Mouse (Mus musculus): ENCODE results near the gene Upk1b. TPM values are rescaled to one million over a fixed set of nuclear protein-coding genes. Genes with fewer than 3 reads are reported as not detected.
"Not testable (repeated sequence)": the region's sequence is repeated elsewhere in the genome, so short reads cannot be mapped to it uniquely, and the experiment has no call there.

Upk1b gene
- polyA plus RNA-seq (2015; fragmentation: Nextera tagmentation; extraction: Ambion mirVana): 0.56 and 0.72 TPM in 2 replicates

DNA sequence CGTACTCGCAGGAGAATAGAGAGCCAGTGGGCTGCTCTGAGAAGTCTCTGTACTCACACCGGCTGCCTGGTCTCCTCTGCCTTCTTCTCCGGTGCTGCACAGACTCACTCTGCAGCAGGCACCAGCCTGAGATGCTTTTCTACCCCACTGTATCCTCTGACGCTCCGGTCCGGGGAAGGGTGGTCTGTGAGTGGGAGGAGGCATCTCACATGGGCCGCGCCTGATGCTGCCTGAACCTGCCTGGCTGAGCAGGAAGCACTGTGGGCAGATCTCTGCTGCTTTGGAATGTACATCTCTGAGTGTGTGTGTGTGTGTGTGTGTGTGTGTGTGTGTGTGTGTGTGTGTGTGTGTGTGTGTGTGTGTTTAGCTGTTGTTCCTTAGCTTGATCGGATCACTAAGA is at the start of gene Upk1b:
TSS of gene Upk1b (minus strand) at position 238 of the 400 bp plus-strand sequence.
- 45% methylated on average over 10 of the region's 10 CpGs for WGBS
- no peaks in the 10 kb centered on the region for H3K4me1 ChIP-seq (replicated peaks)
- H3K36me3 ChIP-seq: no peaks in the 10 kb centered on the region
- no peaks in the 10 kb centered on the region for H3K27me3 ChIP-seq
- no peak within 1 kb of the TSS for H3K27ac ChIP-seq (replicated peaks)
- no peak for ATAC-seq (ENCODE audit: low FRiP score, low read depth)
- no peaks in the 10 kb centered on the region for H3K9me3 ChIP-seq
- no peak within 1 kb of the TSS for H3K4me2 ChIP-seq
- H3K4me3 ChIP-seq: no peak within 1 kb of the TSS
- H3K9ac ChIP-seq: no peak within 1 kb of the TSS

DNA sequence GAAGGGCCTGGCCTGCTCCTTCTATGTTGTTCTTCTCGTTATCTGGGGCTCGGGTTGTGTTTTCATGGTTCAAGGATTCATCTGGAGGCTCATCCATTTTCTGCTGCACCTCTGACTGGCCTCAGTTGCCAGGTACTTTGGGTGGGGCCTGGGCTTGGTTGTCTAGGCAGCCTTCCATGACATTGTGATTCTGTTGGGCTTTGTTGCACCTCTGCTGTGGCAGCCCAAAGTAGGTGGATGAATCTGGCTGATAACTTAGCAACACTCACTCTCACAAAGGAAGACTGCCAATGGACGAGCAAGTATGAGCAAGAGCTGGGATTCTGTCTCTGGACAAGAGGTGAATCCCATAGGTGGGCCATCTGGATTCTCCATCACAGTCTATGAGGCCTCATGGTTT is 28.5 kb upstream of the Upk1b start, which contains the start of gene 4930435E12Rik:
TSS of gene 4930435E12Rik (minus strand) at position 101 of the 400 bp plus-strand sequence.
- 86% methylated on average over 3 of the region's 3 CpGs for WGBS
- H3K36me3 ChIP-seq: no peaks in the 10 kb centered on the region
- H3K4me2 ChIP-seq: no peak within 1 kb of the TSS
- ATAC-seq (ENCODE audit: low FRiP score, low read depth): no peak
- no peak within 1 kb of the TSS for H3K4me3 ChIP-seq
- H3K9me3 ChIP-seq: no peaks in the 10 kb centered on the region
- no peak within 1 kb of the TSS for H3K27ac ChIP-seq (replicated peaks)
- H3K4me1 ChIP-seq (replicated peaks): no peaks in the 10 kb centered on the region
- no peak within 1 kb of the TSS for H3K9ac ChIP-seq
- H3K27me3 ChIP-seq: no peaks in the 10 kb centered on the region

DNA sequence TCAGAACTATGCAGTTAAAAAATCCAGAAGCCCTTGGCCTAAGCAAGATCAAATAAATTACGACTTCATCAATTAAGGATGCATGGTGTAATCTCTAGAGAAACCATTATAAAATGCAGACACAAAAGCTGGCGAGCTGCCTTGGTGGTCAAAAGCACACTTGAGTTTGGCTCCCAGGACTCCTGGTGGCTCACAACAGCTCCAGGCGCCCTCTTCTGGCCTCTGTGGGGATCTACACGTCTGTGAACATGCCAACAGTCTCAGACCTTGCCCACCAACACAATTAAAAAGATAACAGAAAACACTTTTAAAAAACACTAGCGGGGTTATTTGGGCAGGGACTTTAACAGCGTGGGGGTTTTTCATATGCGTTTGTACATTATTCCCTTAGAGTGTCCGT is 12.4 kb upstream of the Upk1b start:
- Histone ChIP-seq H3K9me3 (no peaks in the 10 kb centered on the region), H3K4me2 (no peak overlapping the region), H3K27me3 (no peaks in the 10 kb centered on the region), H3K9ac (no peak overlapping the region), H3K36me3 (no peaks in the 10 kb centered on the region), H3K4me3 (no peak overlapping the region), H3K4me1 (replicated peaks) (peaks cover 9% of the 10 kb centered on the region), H3K27ac (replicated peaks) (no peak overlapping the region)
- 35% methylated on average over 8 of the region's 8 CpGs for WGBS
- no peak for ATAC-seq (ENCODE audit: low FRiP score, low read depth)

DNA sequence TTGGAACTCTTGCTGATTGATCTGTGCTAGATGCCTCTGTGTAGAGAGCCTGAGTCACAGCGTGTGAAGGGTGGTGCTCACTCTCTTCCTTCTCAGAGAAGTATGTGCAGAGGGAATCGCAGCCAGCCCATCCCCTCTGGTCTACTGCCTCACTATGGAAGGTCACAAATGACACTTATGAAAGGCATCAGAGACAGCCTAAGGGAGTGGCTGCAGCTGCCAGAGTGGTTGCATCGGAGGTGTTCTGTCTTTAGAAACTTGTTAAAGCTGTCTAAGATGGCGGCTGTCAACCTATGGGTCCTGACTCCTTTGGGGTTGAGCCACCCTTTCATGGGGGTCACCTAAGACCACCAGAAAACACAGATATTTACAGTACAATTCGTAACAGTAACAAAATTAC is 10.1 kb upstream of the Upk1b start:
- no peaks in the 10 kb centered on the region for H3K36me3 ChIP-seq
- ATAC-seq (ENCODE audit: low FRiP score, low read depth): no peak
- WGBS: 86% methylated on average over 5 of the region's 5 CpGs

DNA sequence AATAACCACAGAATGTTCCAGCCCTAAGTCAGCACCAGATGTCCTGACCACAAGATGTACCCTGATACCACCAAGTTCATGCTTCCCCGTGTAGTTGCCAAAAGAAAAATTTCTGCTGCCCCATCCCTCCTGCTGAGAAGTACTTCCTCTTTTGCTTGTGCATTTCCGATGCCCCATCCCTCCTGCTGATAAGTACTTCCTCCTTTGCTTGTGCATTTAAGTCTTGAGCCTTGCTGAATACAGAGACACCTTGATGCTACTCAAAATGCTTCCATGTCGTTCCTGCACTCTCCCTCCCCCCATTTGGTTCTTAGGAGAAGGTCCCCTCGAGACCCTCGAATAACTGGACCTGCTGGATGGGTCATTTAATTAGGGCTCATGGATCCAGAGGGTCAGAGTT is 7.7 kb upstream of the Upk1b start:
- H3K4me3 ChIP-seq; H3K9ac ChIP-seq; H3K36me3 ChIP-seq; H3K9me3 ChIP-seq; H3K27ac ChIP-seq (replicated peaks); H3K27me3 ChIP-seq; H3K4me2 ChIP-seq; ATAC-seq (ENCODE audit: low FRiP score, low read depth); H3K4me1 ChIP-seq (replicated peaks): not testable (repeated sequence)
- WGBS: 84% methylated on average over 5 of the region's 5 CpGs

More for the DNA sequence above, 10.1 kb upstream of the Upk1b start:
- no peak overlapping the region for H3K9ac ChIP-seq
- H3K27me3 ChIP-seq: no peaks in the 10 kb centered on the region
- no peak overlapping the region for H3K27ac ChIP-seq (replicated peaks)
- H3K4me1 ChIP-seq (replicated peaks): no peaks in the 10 kb centered on the region
- H3K4me2 ChIP-seq: no peak overlapping the region
- no peak overlapping the region for H3K4me3 ChIP-seq
- H3K9me3 ChIP-seq: no peaks in the 10 kb centered on the region

DNA sequence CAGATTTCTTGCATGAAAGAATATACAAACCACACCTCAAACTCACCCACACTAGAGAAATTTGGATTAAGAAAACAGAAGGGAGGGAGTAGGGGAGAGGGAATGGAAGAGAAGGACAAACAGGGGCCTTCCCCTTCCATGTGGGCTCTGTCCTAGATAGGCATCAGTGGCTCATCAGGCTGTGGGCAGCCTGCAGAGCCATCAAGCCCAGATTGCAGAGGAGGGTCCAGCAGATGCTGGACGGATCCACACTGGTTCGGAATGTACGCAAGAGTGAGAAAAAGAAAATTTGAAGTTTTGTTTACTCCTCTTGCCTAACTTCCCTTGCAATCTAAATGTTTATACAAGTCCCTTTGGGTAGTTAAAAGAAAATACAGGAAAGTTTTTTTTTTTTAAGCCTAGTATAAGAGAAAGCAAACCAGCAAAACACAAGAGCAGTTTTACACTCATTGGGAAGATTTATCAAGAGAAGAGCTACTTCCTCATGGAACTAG is 1.1 kb downstream of the Upk1b start:
- no peaks in the 10 kb centered on the region for H3K27me3 ChIP-seq
- H3K9me3 ChIP-seq: no peaks in the 10 kb centered on the region
- H3K36me3 ChIP-seq: no peaks in the 10 kb centered on the region
- 88% methylated on average over 3 of the region's 3 CpGs for WGBS
- no peak overlapping the region for H3K4me3 ChIP-seq
- no peak overlapping the region for H3K4me2 ChIP-seq
- H3K4me1 ChIP-seq (replicated peaks): no peaks in the 10 kb centered on the region
- H3K27ac ChIP-seq (replicated peaks): no peak overlapping the region
- H3K9ac ChIP-seq: no peak overlapping the region
- ATAC-seq (ENCODE audit: low FRiP score, low read depth): no peak

DNA sequence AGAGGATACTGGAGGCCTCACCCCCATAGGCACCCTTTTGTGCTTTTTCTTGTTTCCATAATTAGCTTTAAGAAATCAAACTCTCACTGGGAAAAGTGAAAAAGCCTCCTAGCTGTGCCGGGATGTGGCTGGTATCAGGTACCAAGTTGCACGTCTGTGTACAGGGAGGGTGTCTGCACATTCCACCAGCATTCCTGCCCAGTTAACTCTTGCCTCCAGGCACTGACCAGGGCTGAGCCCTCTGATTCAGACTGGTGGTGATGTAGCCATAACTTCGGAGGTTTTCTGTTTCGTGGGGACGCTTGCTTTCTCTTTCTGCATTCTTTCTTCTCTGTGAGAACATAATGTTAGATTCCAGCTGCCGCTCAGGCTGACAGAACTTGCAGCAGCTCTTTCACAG is 7.0 kb downstream of the Upk1b start:
- Histone ChIP-seq H3K27me3 (no peaks in the 10 kb centered on the region), H3K27ac (replicated peaks) (no peak overlapping the region), H3K4me1 (replicated peaks) (no peaks in the 10 kb centered on the region), H3K36me3 (no peaks in the 10 kb centered on the region), H3K4me2 (no peak overlapping the region), H3K9me3 (no peaks in the 10 kb centered on the region), H3K9ac (no peak overlapping the region), H3K4me3 (no peak overlapping the region)
- 84% methylated on average over 6 of the region's 6 CpGs for WGBS
- ATAC-seq (ENCODE audit: low FRiP score, low read depth): no peak

DNA sequence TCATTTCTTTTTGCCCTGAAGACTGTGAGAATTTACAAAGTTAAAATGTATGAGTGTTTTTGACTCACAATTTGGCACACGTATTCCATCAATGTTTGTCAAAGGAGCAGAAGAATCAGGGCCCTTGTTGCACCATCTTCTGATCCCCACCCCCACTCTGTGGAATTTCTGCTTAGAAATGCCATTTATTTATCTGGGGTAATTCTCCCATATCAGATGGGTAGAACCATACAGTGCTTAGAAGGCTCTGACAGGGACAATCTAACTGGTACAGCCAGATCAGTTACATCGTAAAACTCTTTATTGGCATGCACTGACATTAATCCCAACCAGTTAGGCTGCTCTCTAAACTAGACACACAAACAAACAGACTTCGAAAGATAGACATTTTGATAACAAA is 10.2 kb downstream of the Upk1b start:
- H3K4me2 ChIP-seq: no peak overlapping the region
- WGBS: 91% methylated on average over 3 of the region's 3 CpGs
- H3K4me3 ChIP-seq: no peak overlapping the region
- no peak for ATAC-seq (ENCODE audit: low FRiP score, low read depth)
- H3K27ac ChIP-seq (replicated peaks): no peak overlapping the region
- H3K4me1 ChIP-seq (replicated peaks): no peaks in the 10 kb centered on the region
- no peaks in the 10 kb centered on the region for H3K27me3 ChIP-seq
- no peak overlapping the region for H3K9ac ChIP-seq
- H3K9me3 ChIP-seq: no peaks in the 10 kb centered on the region
- H3K36me3 ChIP-seq: no peaks in the 10 kb centered on the region

DNA sequence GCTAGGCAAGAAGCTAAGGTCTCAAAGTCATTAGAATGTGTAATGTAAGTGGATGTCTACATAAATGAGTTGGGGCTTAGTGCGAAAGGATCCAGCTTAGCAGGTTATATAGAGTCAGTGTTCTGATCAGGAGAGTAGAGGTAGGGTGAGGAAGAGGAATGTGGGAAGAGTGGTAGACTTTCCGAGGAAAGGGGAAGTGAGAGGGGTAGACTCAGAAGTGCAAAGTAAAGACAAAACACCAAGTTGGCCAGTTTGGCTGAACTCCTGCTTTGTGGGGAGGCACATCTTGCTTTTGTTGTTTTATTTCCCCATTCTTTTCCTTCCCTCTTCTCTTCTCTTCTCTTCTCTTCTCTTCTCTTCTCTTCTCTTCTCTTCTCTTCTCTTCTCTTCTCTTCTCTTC is 11.1 kb downstream of the Upk1b start:
- no peak for ATAC-seq (ENCODE audit: low FRiP score, low read depth)

DNA sequence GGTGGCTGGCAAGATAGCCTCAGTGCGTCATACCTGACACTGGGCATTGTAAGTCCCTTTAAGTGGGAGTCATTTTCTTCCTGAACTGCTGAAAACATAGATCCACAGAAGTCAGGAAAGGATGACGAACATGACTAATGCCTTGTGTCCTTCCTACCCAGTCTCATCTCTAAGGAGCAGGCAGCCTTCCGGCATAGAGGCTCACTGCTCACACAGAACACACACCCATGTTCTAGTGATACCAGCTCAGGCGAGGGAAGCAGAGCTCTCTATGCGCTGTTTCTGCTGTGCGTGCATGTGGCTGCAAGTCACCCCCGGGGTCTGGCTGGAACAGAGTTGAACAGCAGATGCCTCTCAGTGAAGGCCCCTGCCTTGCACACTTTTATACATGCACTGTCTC is 14.8 kb downstream of the Upk1b start:
- Histone ChIP-seq H3K36me3 (no peaks in the 10 kb centered on the region), H3K27ac (replicated peaks) (no peak overlapping the region), H3K4me2 (no peak overlapping the region), H3K9ac (no peak overlapping the region), H3K9me3 (no peaks in the 10 kb centered on the region), H3K4me3 (no peak overlapping the region), H3K4me1 (replicated peaks) (no peaks in the 10 kb centered on the region), H3K27me3 (no peaks in the 10 kb centered on the region)
- no peak for ATAC-seq (ENCODE audit: low FRiP score, low read depth)
- WGBS: 74% methylated on average over 7 of the region's 7 CpGs

More for the DNA sequence above, 11.1 kb downstream of the Upk1b start:
- Histone ChIP-seq H3K36me3 (no peaks in the 10 kb centered on the region), H3K9ac (no peak overlapping the region), H3K4me1 (replicated peaks) (no peaks in the 10 kb centered on the region), H3K27ac (replicated peaks) (no peak overlapping the region), H3K4me3 (no peak overlapping the region), H3K9me3 (no peaks in the 10 kb centered on the region), H3K27me3 (no peaks in the 10 kb centered on the region), H3K4me2 (no peak overlapping the region)
- 85% methylated on average over 2 of the region's 2 CpGs for WGBS

DNA sequence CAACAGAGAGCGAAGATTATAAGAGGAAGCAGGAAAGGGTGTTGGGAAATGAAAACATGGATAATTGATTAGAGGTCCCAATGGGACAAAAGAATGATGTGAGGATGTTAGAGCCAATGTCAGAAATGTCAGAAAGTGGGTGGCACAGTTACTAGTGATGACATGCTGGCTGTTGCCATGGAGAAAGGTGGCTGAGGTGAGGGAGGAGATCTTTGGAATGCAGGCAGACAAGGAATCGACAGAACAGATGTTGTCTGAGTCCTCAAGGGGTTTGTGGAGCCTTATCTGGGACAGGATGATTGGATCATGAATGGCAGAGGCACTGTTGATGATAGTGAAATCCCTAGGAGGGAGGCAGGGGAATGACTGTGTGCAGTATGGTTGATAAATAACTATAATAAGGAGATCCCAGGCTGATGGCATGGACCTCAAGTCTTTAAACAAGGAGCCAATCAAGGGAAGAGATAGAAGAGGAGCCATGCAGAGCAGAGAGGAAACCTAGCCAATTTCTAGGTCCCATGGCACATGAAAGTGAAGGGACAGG is 17.5 kb downstream of the Upk1b start:
- Histone ChIP-seq H3K9ac (no peak overlapping the region), H3K27ac (replicated peaks) (no peak overlapping the region), H3K4me3 (no peak overlapping the region), H3K9me3 (no peaks in the 10 kb centered on the region), H3K27me3 (no peaks in the 10 kb centered on the region), H3K4me2 (no peak overlapping the region), H3K4me1 (replicated peaks) (no peaks in the 10 kb centered on the region), H3K36me3 (no peaks in the 10 kb centered on the region)
- ATAC-seq (ENCODE audit: low FRiP score, low read depth): peak; percentile 51; the same call in 1 of the 2 replicates
- WGBS: 36% methylated on average over 2 of the region's 2 CpGs

DNA sequence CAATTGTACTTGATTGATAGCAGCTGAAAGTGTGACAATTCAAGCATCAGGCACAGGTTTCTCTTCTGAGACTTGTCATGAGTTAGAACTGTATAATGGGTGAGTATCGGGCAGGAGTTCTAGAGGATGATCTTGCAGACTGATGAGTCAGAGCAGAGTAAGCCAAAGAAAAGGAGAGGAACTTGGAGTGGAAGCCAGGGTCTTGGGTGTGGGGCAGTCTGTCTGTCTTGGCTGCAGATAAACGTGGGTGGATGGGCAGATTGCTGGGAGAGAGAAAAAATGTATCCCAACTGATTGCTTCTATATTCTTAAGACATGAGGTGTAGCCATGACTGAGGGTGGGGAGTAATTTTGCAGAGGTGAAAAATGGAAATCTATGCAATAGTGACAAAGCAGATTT is 18.2 kb downstream of the Upk1b start:
- no peak for ATAC-seq (ENCODE audit: low FRiP score, low read depth)
- no peaks in the 10 kb centered on the region for H3K36me3 ChIP-seq
- no peak overlapping the region for H3K27ac ChIP-seq (replicated peaks)
- H3K4me2 ChIP-seq: no peak overlapping the region
- H3K9ac ChIP-seq: no peak overlapping the region
- H3K4me1 ChIP-seq (replicated peaks): no peaks in the 10 kb centered on the region
- no peak overlapping the region for H3K4me3 ChIP-seq
- 81% methylated on average over 2 of the region's 2 CpGs for WGBS
- H3K27me3 ChIP-seq: no peaks in the 10 kb centered on the region
- no peaks in the 10 kb centered on the region for H3K9me3 ChIP-seq

DNA sequence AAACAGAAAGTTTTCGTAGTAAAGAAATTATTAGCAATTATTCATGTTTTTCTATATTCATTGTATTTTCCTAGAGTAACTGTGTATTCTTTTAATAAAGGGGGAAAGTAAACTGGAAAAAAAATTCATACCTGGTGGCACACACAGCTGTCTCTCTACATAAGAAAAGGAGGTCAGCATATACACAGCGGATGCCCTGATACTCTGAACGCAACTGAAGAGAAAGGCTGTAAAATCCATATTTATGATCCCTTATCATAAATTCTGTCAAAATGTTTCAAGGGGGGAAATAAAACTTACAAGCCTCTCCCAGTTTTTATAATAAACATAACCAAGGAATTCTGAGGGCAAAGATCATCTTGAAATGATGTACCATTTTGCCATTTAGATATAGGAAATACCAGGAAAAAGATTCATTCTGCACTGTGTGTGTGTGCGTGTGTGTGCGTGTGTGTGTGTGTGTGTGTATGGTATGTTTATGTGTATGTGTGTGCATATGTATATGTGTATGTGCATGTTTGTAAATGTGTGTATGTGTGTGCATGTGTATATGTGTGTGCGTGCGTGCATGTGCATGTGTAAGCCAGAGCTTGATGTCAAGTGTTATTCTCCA is 19.1 kb downstream of the Upk1b start:
- 94% methylated on average over 7 of the region's 7 CpGs for whole genome bisulfite sequencing
- no peaks in the 10 kb centered on the region for H3K9me3 ChIP-seq
- no peak overlapping the region for H3K9ac ChIP-seq
- no peak overlapping the region for H3K4me2 ChIP-seq
- no peak for ATAC-seq (ENCODE audit: low FRiP score, low read depth)
- no peaks in the 10 kb centered on the region for H3K27me3 ChIP-seq
- H3K27ac ChIP-seq (replicated peaks): no peak overlapping the region
- H3K36me3 ChIP-seq: no peaks in the 10 kb centered on the region
- no peaks in the 10 kb centered on the region for H3K4me1 ChIP-seq (replicated peaks)
- H3K4me3 ChIP-seq: no peak overlapping the region
